Mouse (Mus musculus) v-Abl transformed pro-B cells (cell line): ENCODE results near the gene Nr2c2ap.

Experiments used
- in situ Hi-C, 2 experiments: fragments of 400-800 bp; cut with MboI; formaldehyde crosslinking; loops; one replicate each; pipeline ENCODE4 v1.15.1; 2025; ENCODE audit not compliant: unreplicated experiment in 2 of 2

Nr2c2ap gene

GRCm38 (mm10) chr8:70158069-70158853 is 27.1 kb downstream of the Nr2c2ap start:
- in situ Hi-C loops = no loop called here

DNA sequence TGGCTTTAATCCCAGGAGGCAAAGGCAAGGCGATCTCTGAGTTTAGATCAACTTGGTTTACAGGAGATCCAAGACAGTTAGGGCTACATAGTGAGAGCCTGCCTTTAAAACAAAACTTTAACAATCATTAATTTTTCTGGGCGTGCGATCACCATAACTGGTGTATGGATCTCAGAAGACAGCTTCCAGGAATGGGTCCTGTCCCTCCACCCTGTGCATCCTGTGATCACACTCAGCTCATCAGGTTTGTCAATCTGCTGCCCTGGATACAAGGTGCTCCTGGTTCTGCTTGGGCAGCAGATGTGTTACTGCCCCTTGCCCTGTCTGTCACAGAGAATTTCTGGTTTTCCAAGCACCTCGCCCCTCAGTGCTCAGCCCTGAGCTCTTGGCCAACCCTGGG is 28.1 kb downstream of the Nr2c2ap start:
- in situ Hi-C loops = no loop called here

DNA sequence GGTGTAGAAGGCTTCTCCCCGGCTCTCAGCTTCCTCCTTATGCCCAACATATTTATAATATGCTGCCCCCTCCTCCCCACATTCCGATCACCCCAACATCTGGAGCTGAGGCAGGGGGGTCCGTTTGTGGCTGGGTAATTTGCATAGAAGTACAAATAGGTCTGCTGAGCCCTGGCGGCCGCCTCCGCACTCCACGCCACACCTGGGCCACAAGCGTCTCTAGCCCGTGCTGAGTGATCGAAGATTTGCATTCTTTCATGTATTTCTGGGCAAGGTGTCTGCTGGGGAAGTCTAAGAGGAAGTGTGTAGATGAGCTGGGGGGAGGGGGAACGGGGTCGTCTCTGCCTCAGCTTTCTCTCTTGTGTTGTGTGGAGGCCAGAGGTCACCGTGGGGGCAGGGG is 28.9 kb downstream of the Nr2c2ap start:
- in situ Hi-C loops = loop anchor here (5.0 to 10.0 kb wide), 2 partner anchors 155 to 238 kb away; no protein-coding TSS in a partner anchor

DNA sequence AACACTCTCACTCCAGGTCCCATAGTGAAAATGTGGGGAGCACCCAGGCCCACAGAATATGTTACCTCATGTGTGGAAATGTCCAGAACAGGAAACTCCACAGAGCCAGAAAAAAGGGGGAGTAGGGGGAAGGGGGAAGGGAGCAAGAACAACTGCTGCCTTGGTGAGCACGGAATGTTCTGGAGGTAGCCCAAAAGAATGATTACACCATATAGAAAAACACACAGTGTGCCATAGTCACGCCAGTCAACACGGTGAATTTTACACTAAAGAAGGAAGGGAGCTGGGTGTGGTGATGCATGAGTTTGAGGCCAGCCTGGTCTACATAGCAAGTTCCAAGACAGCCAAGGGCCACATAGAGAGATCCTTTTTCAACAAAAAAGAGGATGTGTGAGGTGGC is 32.2 kb downstream of the Nr2c2ap start:
- in situ Hi-C loops = loop anchor here (5.0 to 10.0 kb wide), 2 partner anchors 159 to 241 kb away; no protein-coding TSS in a partner anchor

DNA sequence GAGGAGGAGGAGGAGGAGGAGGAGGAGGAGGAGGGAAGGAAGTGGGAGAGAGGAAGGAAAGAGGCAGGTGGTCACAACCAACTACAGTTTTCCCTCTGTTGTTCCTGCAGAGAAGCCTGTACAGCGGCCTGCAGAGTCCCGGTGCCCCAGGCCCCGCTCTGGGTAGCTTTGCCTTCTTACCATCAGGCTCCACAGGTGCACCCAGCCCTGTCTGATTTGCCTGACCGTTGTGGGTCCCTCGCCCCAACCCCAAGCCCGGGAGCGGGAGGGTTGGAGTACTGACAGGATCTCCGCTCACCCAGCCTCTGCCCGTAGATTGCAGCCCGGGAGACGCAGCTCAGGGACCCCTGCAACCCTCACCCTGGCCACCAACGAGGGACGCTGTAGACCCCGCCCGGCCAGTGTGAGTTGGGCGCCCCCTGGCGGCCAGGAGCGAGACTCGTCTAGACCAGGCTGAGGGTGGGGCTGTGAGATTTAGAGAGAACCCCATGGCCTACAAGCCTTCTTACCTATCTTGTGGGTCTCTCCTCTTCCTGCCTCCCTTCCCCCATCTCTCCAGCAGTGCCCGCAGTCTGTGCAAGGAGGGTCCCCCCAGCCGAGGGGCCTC is 35.5 kb downstream of the Nr2c2ap start:
- in situ Hi-C loops = loop anchor here (5.0 to 10.0 kb wide), 4 partner anchors 54 to 249 kb away; no protein-coding TSS in a partner anchor

- in situ Hi-C loops = no loop called here
Observed at GRCm38 (mm10) chr8:70170116-70170515, 39.0 kb downstream of the Nr2c2ap start.

DNA sequence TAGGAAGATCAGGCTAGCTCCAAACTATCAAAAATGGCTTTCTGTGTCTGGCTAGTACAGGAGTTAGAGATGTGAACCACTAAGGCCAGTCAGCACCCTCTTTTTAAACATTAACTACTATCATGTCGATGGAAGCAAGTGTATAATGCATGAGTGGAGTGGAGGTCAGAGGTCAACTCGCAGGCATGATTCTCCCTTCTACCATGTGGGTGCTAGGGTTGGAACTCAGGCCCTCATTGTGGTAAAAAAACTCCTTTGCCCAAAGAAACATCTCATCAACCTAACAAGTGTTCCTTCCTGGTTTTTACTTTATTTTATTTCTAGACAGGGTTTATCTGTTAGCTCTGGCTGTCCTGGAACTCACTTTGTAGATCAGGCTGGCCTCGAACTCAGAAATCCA is 39.6 kb downstream of the Nr2c2ap start:
- in situ Hi-C loops = no loop called here

- in situ Hi-C loops = no loop called here
Observed at GRCm38 (mm10) chr8:70171240-70171639, 40.1 kb downstream of the Nr2c2ap start.

- in situ Hi-C loops = no loop called here
Observed at GRCm38 (mm10) chr8:70172043-70172681, 41.0 kb downstream of the Nr2c2ap start, which contains the start of gene Tmem161a. Gene Tmem161a, plus strand, starts transcription at chr8:70172356.

GRCm38 (mm10) chr8:70173320-70173719 is 42.2 kb downstream of the Nr2c2ap start:
- in situ Hi-C loops = no loop called here

- in situ Hi-C loops = no loop called here
Observed at GRCm38 (mm10) chr8:70174079-70174478, 42.9 kb downstream of the Nr2c2ap start.

- in situ Hi-C loops = loop anchor here in 1 of 2 experiments (5.0 kb wide), 1 partner anchor 44 kb away; no protein-coding TSS in a partner anchor
Observed at GRCm38 (mm10) chr8:70178231-70178630, 47.1 kb downstream of the Nr2c2ap start.

GRCm38 (mm10) chr8:70179082-70179481 is 47.9 kb downstream of the Nr2c2ap start:
- in situ Hi-C loops = loop anchor here in 1 of 2 experiments (5.0 kb wide), 1 partner anchor 43 kb away; no protein-coding TSS in a partner anchor

- in situ Hi-C loops = no loop called here
Observed at GRCm38 (mm10) chr8:70181212-70181902, 50.2 kb downstream of the Nr2c2ap start.

- in situ Hi-C loops = no loop called here
Observed at GRCm38 (mm10) chr8:70181903-70182252, 50.7 kb downstream of the Nr2c2ap start.

DNA sequence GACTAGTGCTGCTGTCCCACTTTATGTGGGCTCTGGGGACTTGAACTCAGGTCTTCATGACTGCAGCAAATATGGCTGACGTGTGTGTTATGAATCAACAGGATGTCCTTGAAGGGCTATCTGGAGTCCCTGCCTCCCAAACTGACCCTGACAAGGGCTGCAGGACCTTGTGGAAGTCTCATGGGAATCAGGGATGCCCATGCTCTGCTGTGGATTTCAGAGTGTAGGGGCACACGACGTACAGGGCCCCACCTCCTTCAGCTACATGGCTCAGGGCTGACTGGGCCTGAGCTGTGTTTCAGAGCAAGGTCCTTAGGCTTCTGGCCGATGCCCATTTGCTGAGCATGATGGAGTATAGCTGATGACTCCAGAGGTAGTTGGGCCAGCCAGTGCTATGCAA is 52.1 kb downstream of the Nr2c2ap start:
- in situ Hi-C loops = no loop called here
